Mouse (Mus musculus) kidney, postnatal 25 days (tissue): ENCODE results near the gene Ccdc162.

Experiments used
- DNase-seq, 2 experiments: peaks; one replicate each; pipeline ENCODE4 v3.0.0; 2021; ENCODE audit warnings: mixed read lengths in 2 of 2

Ccdc162 gene

DNA sequence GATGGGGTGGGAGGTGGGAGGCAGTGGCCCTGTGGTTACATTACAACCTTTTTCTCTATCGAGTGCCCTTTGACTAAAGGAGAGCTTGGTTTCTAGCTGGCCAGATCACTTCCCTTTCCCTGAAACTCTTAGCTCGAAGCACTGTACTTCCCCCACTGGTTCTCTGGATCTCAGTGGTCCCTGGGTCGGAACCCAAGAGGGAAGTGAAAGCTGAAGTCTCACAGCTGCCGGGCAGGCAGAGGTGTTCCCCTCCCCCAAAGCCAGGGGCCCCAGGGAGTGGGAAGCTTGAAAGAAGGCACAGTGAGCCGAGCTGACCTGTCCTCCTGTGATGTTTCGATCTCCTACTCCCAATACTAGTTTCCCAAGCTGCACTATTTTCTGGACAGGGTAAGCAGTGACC, 143.2 kb downstream of the Ccdc162 start:
- peak in 1 of 2 experiments; percentile 35 for DNase-seq

GRCm38 (mm10) chr10:41572274-41572673, 144.2 kb downstream of the Ccdc162 start:
- no peak for DNase-seq

DNA sequence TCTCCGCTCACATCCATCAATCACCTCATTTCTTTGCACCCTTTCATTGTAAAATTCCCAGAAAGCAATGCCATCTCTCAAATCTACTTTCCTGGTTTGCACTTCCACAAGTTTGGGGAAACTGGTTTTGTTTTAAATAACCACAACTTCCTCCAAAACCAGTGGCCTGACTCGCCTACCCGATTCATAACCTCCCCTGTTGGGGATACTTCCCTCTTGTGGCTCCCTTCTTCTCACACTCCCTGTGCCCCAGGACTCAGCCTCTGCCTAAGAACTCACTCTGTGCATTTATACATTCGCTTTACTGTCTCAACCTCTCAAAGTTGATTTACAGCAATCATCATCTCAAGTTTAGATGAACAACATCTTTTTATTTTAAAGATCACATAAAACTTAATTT, 145.4 kb downstream of the Ccdc162 start:
- DNase-seq: no peak

- peak; percentile 75 to 84 for DNase-seq
Observed at GRCm38 (mm10) chr10:41568306-41568705, 148.1 kb downstream of the Ccdc162 start.

DNA sequence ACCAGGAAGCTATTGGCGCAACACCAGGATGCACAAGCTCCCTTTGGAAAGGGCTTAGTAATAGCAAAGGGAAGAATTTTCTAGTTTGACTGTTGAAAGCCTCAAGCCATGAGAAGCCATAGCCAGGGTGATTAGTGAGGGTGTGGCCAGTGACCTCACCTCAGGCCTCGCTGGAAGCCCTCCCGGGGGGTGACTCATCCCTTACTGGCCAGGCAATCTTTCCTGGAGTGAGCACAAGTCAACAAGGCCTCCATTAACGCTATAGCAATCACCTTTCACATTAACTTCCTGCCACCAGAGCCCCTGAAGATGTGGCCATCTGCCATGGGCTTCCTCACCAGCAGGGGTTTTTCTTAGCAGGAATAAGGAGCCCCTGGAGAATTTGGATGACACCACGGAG, 151.3 kb downstream of the Ccdc162 start:
- DNase-seq: no peak

DNA sequence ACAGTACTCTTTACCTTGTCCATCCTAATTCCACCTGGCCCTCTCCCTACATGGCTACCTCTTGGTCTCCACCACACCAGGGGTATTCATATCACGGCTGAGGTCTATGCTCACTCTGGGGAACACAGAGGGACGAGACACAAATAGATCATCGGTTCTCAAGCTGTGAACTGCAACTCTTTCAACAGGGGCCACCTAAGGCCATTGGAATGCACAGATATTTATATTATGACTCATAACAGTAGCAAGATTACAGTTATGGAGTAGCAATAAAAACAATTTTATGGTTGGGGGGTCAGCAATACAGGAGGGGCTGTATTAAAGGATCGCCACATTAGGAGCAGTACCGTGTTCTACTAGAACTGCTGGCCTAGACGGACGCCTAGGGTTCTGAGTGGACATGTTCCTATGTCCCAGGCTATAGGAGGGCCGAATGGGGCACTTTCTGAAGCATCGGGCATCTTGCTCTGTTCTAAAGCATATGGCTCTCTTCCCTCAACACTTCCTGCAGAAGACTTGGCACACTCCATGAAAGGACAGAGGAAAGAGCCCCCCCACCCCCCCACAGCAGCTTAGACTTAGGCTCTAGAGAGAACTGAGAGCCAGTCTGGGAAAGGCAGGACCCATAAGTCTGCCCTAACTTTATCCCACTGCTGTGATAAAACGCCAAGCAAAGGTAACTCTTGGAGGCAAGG, 154.6 kb downstream of the Ccdc162 start:
- no peak for DNase-seq

DNA sequence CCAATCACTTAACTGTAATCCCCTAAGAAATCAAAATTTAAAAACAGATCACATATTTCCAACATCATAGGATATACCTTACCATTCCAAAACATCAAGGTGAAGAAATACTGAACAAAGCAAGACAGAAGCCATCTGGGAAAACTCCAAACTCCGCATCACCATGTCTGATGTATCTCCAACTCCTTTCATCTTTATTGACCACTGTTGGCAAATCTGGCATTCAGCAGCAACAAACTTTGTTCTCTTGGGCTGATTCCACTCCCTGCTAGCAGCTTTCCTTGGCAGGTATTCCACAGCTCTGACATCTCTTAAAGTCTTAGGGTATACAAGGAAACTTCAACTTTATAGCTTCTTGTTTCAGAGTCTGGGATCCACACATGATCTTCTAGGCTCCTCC, 158.0 kb downstream of the Ccdc162 start:
- DNase-seq: no peak

DNA sequence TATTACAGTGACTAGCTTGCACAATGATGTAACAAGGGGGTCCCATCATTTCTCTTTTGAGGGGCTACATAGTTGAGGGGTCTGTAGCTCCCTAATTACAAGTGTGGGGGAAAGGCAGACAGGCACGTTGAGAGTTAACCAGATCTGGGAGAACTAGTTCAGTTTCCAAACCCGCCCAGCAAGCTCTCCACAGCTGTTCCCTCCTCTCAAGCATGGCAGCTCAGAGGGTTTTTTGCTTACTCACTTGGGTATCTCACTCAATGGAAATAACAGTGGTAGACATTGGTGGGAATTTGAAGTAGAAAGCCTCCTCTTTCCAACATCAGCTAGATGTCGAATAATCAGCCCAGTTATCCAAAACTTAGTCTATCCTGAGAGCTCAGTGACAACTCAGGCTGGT, 161.4 kb downstream of the Ccdc162 start:
- no peak for DNase-seq

GRCm38 (mm10) chr10:41553711-41554110, 162.7 kb downstream of the Ccdc162 start:
- no peak for DNase-seq

DNA sequence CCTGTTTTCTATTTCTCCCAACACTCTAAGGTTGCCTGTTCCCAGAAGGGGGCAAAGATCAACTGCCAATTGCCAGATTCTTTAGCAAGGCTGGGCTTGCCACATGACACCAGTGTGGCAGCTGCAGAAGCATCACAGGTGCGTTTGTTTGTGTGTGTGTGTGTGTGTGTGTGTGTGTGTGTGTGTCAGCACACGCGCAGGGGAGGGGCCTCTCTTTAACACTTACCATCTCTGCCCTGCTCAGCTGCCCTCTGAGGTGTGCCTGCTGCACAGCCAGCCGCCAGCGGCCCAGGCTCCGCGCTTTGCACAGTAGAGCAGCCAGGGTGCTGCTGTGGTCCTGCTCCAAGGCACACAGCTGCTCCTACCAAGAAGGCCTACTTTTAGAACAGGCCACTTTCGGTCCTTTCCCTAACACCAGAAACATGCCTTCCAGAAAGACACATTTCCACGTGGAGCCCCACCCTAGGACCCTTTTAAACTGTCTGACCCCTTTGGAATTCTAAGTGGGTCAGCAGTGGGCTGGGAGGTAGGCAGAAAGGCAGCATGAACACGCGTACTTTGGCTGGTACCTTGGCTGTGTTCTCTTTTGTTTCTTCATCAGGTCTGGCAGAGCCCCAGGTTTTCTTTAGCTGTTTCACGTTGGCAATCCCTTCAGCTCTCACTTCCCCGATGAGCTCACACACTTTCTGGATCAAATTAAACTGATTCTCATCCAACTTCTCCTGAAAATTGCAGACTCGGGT, 163.4 kb downstream of the Ccdc162 start:
- peak; percentile 78 to 88 for DNase-seq

DNA sequence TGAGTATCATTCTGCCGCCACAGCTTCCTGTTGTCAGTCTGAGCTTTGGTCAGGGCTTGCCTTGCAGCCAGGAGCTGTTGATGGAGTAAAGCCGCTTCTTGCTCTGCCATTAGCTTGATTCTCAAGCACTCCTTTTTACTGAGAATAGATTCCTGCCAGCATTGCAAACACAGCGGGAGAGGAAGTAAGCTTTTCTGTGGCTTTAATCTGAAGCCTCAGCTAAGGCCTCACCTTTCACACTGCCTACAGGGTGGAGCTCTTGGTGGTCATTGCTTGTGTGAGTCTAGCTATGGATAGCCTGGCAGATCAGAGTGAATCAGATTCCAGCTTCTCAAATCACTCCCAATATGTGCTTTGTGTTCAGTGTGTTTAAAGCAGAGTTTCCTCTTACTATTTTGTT, 164.1 kb downstream of the Ccdc162 start:
- no peak for DNase-seq

DNA sequence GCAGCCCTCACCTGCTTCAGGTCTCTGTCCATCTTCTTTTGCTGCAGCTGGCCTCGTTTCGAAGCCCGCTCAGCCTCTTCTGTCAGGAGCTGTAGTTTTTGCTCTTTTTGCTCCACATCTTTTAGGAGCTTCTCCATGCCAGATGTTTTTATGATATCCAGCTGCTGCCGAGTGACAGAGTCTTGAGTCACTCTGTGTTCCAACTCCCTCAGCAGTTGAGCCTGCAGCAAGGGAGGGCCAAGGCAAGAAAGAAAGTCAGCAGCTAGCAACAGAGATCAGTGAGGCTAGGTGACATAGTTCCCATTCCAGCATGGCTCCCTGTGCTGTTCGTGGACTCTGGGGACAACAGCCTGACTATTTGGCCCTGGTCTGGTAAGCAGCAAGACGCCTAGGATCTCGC, 165.7 kb downstream of the Ccdc162 start:
- no peak for DNase-seq

GRCm38 (mm10) chr10:41546396-41547165, 169.9 kb downstream of the Ccdc162 start:
- peak; percentile 81 to 91 for DNase-seq

GRCm38 (mm10) chr10:41545224-41545755, 171.1 kb downstream of the Ccdc162 start:
- no peak for DNase-seq

- peak in 1 of 2 experiments; percentile 46 for DNase-seq
Observed at GRCm38 (mm10) chr10:41544481-41545190, 171.8 kb downstream of the Ccdc162 start.

GRCm38 (mm10) chr10:41543844-41544243, 172.6 kb downstream of the Ccdc162 start:
- no peak for DNase-seq

DNA sequence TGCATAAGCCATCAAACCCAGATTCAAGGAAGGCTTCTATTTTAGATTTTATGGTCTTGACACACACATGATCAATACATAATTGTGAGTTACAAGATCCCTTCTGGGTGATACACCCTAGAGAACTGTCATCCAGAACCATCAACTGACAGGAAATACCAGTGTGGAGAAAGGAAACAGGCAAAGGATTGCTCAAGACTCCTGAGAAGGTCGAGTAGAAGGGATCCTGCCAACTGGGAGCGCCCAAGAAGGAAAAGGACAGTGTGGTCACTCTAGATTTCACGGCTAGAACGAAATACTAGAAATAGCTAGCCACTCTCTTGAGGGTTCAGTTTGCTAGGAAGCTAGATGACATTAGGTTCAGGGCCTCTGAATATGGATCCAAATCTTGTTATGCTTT, 173.0 kb downstream of the Ccdc162 start:
- no peak for DNase-seq

DNA sequence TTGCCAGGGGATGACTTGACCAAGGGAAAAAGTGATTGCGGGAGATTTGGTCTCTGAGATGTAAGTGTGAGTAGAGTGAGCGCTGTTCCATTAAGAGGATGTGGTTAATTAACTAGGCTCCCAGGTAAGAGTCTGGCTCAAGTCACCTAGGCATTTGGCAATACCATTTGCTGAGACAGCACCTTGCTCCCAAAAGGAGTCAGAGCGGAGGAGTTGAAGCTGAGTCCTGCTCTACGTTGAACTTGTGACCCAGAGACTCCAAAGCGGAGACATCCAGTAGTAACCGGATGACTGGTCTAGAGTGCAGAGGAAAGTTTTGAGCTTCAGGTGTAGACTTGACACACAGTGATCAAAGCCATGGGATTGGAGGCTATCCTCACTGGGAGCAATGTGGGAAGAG, 174.4 kb downstream of the Ccdc162 start:
- peak; percentile 21 to 63 for DNase-seq

DNA sequence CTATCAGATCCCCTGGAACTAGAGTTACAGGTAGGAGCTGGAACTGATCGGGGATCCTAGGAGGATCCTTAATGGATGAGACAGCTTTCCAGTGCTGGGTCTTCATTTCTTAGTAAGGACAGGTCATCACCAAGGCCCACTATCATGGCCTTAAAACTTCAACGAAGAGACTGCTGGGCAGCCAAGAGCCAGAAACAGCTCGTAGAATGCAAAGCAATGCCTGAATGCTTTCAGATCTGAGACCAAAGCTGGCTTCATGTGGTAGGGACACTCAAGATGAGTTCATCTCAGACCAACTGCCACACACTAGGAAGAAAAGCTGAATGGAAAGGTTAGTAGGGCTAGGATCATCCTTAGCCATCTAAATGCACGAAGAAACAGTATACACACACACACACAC, 177.4 kb downstream of the Ccdc162 start:
- DNase-seq: no peak

GRCm38 (mm10) chr10:41537983-41538330, 178.5 kb downstream of the Ccdc162 start:
- no peak for DNase-seq

- DNase-seq: no peak
Observed at GRCm38 (mm10) chr10:41537226-41537982, 179.0 kb downstream of the Ccdc162 start.

DNA sequence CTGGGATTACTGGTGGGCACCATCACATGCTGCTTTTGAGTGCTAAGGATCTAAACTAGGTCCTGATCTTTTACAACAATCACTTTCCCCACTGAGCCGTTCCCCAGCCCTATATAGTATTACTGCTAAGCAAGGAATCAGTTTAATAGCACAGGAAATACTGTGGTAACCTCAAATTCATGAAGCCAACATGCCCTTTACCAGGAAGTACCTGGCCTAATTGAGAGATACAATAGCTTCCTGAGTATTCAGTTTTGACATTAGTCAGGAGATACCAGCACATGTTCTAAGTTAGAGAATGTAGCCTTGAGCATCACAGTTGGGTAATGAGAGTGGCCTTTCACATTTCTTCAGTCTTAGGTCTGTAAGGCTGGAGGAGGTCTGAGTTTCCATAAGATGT, 179.7 kb downstream of the Ccdc162 start:
- DNase-seq: no peak
